Mouse (Mus musculus) kidney, adult 8-10 months (tissue): ENCODE measurements around the gene Six5.
"Not testable (repeated sequence)": the region's sequence is repeated elsewhere in the genome, so short reads cannot be mapped to it uniquely, and the experiment has no call there.

Source experiments
- DNase-seq, 2 experiments: peaks; one replicate each; pipeline ENCODE4 v3.0.0; 2022

The Six5 gene

GRCm38 (mm10) chr7:19094471-19094825, at the start of gene Six5:
Six5 (plus strand) TSS chr7:19094594.
- peak in 1 of 2 experiments; percentile 32 for DNase-seq

DNA sequence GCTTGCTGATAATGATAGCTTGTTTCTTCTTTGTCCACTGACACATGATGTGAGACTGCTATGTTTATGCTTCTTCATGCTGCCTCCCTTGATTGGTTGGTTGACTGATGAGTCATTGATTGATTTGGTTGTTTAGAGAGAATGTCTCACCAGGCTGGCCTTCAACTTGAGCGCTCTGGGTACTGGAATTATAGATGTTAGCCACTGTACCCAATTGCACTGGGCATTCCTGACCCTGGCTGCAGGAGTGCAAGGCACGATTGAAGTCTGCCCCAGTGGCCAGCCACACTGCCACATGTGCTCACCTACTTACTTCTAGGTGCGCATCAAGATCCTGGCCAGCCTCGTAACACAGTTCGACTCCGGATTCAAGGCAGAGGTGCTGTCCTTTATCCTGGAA, 49.8 kb upstream of the Six5 start:
- no peak for DNase-seq

- no peak for DNase-seq
Observed at GRCm38 (mm10) chr7:19046286-19047069, 47.9 kb upstream of the Six5 start.

GRCm38 (mm10) chr7:19048006-19048527, 46.3 kb upstream of the Six5 start:
- no peak for DNase-seq

DNA sequence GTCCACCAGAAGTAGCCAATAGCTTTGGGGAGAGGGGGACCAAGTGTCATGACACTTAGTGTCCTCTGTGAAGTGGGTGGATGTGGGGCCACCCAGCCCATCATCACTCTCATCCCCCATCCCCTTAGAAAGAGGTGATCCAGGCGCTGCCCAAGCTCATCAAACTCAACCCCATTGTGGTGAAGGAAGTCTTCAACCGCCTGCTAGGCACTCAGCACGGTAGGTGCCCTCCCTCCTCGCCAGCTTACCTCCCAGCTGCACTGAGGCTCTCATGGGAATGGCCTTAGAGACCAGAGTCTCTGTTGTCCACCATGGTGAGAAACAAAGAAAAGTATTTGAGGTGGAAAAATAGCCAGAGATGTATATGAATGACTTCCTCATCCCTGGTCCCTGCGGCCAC, 45.1 kb upstream of the Six5 start:
- DNase-seq, result no peak

GRCm38 (mm10) chr7:19050172-19050571, 44.2 kb upstream of the Six5 start:
- DNase-seq, result no peak

DNA sequence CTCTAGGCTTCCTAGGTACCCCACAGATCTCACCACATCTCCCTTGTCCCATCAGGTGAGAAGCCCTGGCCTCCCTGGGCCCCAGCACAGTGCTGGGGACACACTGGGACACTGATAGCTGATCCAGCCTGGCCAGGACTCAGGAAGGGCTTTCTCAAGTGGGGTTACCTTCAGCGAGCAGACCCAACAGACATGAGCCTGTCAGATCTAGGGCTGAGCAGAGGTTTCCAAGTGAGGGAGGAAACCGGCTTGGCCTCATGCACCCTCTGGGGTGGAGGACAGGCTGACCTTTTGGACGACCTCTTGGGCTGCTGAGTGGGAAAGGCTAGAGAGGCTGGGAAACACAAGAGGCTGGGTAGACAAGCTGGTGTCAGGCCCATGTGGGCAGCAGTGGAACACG, 43.2 kb upstream of the Six5 start:
- DNase-seq, result no peak

- no peak for DNase-seq
Observed at GRCm38 (mm10) chr7:19052345-19053135, 41.9 kb upstream of the Six5 start.

DNA sequence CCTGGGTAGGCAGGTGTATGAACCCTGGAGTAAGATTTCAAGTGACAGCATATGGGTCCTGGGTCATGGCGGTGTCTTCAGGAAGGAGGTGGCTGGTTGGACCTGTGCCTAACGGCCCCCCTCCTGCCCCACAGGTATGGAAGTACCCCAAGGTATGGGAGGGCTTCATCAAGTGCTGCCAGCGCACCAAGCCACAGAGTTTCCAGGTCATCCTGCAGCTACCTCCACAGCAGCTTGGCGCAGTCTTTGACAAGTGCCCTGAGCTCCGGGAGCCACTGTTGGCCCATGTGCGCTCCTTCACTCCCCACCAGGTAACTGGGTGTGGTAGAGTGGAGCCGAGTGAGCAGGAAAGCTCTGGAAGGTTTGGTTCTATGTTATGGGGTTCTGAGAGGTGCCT, 41.3 kb upstream of the Six5 start:
- no peak for DNase-seq

- peak in 1 of 2 experiments; percentile 25 for DNase-seq
Observed at GRCm38 (mm10) chr7:19054047-19054776, 40.2 kb upstream of the Six5 start, which contains the start of gene Rsph6a. Rsph6a (plus strand) TSS chr7:19054690.

GRCm38 (mm10) chr7:19054777-19055076, 39.7 kb upstream of the Six5 start:
- no peak for DNase-seq

- DNase-seq, result no peak
Observed at GRCm38 (mm10) chr7:19055108-19055507, 39.3 kb upstream of the Six5 start.

DNA sequence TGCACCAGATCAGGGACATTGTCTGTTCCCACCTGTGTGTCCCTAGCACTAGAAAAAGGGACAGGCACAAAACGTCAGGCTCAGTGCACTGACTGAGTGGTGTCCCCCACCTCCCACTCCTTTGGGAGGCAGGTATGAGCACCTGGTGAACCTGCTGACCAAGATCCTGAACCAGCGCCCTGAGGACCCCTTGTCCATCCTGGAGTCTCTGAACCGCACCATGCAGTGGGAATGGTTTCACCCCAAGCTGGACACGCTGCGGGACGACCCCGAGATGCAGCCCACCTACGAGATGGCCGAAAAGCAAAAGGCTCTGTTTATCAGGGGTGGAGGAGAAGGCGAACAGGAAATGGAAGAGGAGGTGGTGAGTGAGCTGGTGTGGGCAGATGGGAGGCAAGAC, 37.0 kb upstream of the Six5 start:
- no peak for DNase-seq

DNA sequence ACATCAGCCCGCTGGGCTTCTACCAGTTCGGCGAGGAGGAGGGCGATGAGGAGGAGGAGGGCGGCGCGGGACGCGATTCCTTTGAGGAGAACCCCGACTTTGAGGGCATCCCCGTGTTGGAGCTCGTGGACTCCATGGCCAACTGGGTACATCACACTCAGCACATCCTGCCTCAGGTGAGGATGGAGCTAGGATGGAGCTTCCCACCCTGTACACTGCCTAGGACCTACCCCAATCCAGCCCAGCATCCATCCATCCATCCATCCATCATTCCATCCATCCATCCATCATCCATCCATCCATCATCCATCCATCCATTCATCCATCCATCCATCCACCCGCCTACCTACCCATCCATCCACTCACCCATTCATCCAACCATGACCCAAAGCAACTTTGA, 28.5 kb upstream of the Six5 start:
- DNase-seq, result no peak

DNA sequence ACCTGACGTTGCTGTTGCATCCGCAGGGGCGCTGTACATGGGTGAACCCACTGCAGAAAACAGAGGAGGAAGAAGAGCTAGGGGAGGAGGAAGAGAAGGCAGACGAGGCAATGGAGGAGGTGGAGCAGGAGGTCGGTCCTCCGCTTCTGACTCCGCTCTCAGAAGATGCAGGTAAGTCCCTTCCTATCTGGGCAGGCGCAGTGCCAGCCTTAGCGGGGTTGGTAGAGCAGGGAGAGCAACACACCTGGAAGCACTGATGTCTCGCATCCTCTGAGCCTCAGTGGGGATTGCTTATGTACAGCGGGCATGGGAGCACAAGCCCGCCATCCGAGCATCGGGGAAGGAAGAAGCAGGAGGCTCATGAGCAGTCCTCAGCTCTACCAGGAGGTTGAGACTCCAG, 27.3 kb upstream of the Six5 start:
- DNase-seq, result no peak

DNA sequence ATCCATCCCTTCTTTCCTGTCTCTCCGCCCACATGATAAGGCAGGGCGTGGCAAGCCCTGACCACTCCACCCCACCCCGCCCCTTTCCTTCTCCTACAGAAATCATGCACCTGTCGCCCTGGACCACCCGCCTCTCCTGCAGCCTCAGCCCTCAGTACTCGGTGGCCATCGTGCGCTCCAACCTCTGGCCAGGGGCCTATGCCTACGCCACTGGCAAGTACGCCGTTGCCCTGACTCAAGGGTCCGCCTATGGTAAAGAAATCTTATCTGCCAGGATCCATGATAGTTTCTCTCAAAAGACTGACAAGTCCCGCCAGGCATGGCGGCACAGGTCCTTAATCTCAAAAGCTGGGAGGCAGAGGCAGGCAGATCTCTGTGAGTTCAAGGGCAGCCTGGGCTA, 26.5 kb upstream of the Six5 start:
- DNase-seq, result no peak

- peak in 1 of 2 experiments; percentile 85 for DNase-seq
Observed at GRCm38 (mm10) chr7:19068707-19069106, 25.7 kb upstream of the Six5 start.

DNA sequence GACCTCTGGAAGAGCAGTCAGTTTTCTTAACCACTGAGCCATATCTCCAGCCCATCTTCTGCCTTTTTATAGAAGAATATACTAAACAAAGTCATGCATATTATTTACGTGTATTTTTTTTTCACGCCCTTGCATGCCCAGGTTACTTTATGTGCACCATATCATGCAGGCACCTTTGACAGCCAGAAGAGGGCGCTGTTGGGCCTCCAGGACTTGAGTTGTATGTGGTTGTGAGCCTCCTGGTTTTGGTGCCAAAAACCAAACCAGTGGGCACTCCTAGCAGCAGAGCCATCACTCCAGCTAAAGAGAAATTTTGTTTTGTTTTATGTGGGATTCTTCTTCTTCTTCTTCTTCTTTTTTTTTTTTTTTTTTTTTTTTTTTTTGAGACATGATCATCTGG, 24.9 kb upstream of the Six5 start:
- no peak for DNase-seq

DNA sequence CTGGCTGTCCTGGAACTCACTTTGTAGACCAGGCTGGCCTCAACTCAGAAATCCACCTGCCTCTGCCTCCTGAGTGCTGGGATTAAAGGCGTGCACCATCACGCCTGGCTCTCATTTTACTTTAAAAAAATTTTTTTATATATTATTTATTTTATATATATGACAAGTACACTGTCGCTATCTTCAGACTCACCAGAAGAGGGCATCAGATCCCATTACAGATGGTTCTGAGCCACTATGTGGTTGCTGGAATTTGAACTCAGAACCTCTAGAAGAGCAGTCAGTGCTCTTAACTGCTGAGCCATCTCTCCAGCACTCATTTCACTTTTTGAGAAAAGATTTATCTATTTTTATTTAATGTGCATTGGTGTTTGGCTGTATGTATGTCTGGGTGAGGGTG, 23.4 kb upstream of the Six5 start:
- not testable (repeated sequence) for DNase-seq

DNA sequence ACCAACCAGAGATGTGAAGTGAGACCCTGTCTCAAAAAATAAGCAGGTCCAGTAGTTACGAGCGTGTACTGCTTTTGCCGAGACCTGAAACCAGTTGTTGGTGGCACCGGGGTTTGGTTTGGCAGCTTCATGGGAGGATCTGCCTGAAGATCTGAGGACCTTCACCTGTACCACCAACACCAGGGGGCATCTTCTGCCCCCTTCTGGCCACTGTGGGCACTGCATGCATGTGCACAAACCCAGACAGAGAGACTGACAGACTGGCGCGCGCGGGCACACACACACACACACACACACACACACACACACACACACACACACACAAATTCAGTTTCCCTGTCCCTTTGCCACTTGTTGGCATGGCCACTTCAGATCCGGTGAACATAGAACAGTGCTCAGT, 20.9 kb upstream of the Six5 start:
- DNase-seq, result peak in 1 of 2 experiments; percentile 67

GRCm38 (mm10) chr7:19074494-19074893, 19.9 kb upstream of the Six5 start:
- no peak for DNase-seq

DNA sequence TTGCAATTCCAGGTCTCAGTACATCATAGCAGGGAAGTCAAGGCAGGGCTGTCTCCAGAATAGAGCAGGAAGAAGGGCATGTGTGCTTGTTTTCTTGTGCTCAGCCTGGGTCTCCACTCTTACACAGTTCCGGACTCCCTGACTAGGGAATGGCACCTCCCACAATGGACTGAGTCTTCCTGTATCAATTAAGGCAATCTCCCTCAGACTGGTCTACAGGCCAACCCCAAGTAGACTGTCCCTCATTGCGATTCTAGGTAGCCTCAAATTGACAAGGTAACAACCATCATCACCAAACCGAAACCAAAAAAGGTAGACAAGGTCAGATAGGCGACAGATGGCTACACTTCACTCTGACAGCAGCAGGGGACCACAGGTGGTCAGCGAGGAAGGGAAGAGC, 19.2 kb upstream of the Six5 start:
- DNase-seq, result no peak
